In the genomic region with DNA sequence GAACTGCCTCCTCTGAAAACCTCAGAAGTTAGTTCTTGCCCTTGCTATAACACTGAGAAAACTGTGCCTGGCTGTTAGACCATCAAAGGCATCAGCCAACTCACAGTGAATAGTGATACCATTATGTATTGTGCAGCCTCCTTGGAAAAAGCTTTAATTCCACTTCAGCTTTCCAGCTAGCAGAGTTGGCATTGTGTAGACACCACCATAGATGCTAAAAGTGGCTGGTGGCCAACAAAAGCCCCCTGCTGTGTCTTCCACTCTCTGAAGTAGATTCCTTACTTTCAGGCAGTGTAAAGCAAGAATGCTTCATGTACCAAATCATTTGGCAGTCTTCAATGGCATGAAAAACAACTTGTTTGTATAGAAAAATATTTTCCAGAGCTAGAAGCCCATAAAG, we compare ENCODE assay signal across 14 mouse cellular contexts.
DNase-seq lines count a peak whose midpoint lies in the region; ATAC-seq and TF ChIP-seq lines count a peak whose summit lies in the region.
"Had no signal": no experiment of that assay in that cellular context is flagged by ENCODE, and none has a peak within 500 bp of the region (broad histone marks: within the 10 kb centered on the region; RNA-seq: fewer than 3 reads in every experiment).

No protein-coding gene starts in this region.

- no peak for ATAC-seq in embryonic facial prominence, embryonic 11.5 days (replicated peaks; ENCODE audit: insufficient number of reproducible peaks, low FRiP score, low TSS enrichment, low read depth)
- ATAC-seq in forebrain, postnatal 0 days: peak; percentile 80
- no peak for ATAC-seq in heart, embryonic 12.5 days (ENCODE audit: insufficient number of reproducible peaks, low FRiP score)
- ATAC-seq: liver, embryonic 12.5 days had no signal

- no peak overlapping the region for H3K9ac ChIP-seq in embryonic facial prominence, embryonic 11.5 days (replicated peaks; ENCODE audit: low read length)
- no peak overlapping the region for H3K9ac ChIP-seq in forebrain, postnatal 0 days
- no peak overlapping the region for H3K9ac ChIP-seq in heart, embryonic 12.5 days
- H3K9ac ChIP-seq: liver, embryonic 12.5 days; stomach, embryonic 15.5 days had no signal

- no peak overlapping the region for H3K4me2 ChIP-seq in embryonic facial prominence, embryonic 11.5 days (ENCODE audit: low read depth, low read length)
- no peak overlapping the region for H3K4me2 ChIP-seq in forebrain, postnatal 0 days (ENCODE audit: low read depth)
- H3K4me2 ChIP-seq in heart, embryonic 12.5 days: no peak overlapping the region
- H3K4me2 ChIP-seq: liver, embryonic 12.5 days; stomach, embryonic 15.5 days had no signal

- no peaks in the 10 kb centered on the region for H3K9me3 ChIP-seq in embryonic facial prominence, embryonic 11.5 days (replicated peaks; ENCODE audit: control insufficient read depth, low read length)
- no peaks in the 10 kb centered on the region for H3K9me3 ChIP-seq in embryonic facial prominence, embryonic 10.5 days
- no peaks in the 10 kb centered on the region for H3K9me3 ChIP-seq in forebrain, postnatal 0 days (ENCODE audit: low read length)
- H3K9me3 ChIP-seq in heart, embryonic 12.5 days (replicated peaks): no peaks in the 10 kb centered on the region
- H3K9me3 ChIP-seq: liver, embryonic 12.5 days; stomach, embryonic 15.5 days had no signal

- DNase-seq in embryonic facial prominence, embryonic 11.5 days (ENCODE audit: low spot score): peak; percentile 17
- DNase-seq in embryonic facial prominence, embryonic 10.5 days (ENCODE audit: low spot score): no peak
- peak; percentile 47 for DNase-seq in right cerebral cortex, postnatal 4 days
- no peak for DNase-seq in right cerebral cortex, postnatal 25 days
- DNase-seq in forebrain, postnatal 0 days: peak; percentile 72
- no peak for DNase-seq in layer of hippocampus, postnatal 25 days (ENCODE audit: extremely low spot score in 1 of 2, low spot score in 1 of 2)
- DNase-seq in liver: no peak
- DNase-seq: heart, postnatal 36 days; kidney, adult 9 months; right cerebral cortex, postnatal 14 days had no signal

- TF ChIP-seq CTCF in forebrain, postnatal 0 days (IDR thresholded peaks at IDR 0.05; ENCODE audit: low read depth): no peak

- no peaks in the 10 kb centered on the region for H3K36me3 ChIP-seq in embryonic facial prominence, embryonic 11.5 days (replicated peaks; ENCODE audit: control insufficient read depth, insufficient read depth, low read depth, low read length)
- H3K36me3 ChIP-seq in embryonic facial prominence, embryonic 10.5 days (replicated peaks): no peaks in the 10 kb centered on the region
- H3K36me3 ChIP-seq in forebrain, postnatal 0 days (ENCODE audit: insufficient read depth): no peaks in the 10 kb centered on the region
- H3K36me3 ChIP-seq in heart, embryonic 12.5 days: no peaks in the 10 kb centered on the region
- H3K36me3 ChIP-seq: liver, embryonic 12.5 days; stomach, embryonic 15.5 days had no signal

- no peaks in the 10 kb centered on the region for H3K27me3 ChIP-seq in embryonic facial prominence, embryonic 11.5 days (ENCODE audit: control insufficient read depth, insufficient read depth, low read length)
- H3K27me3 ChIP-seq in embryonic facial prominence, embryonic 10.5 days (replicated peaks; ENCODE audit: low read depth, poor library complexity, severe bottlenecking): no peaks in the 10 kb centered on the region
- H3K27me3 ChIP-seq in forebrain, postnatal 0 days (ENCODE audit: insufficient read depth, low read length): no peaks in the 10 kb centered on the region; the same call in 1 of the 2 replicates
- no peaks in the 10 kb centered on the region for H3K27me3 ChIP-seq in heart, embryonic 12.5 days (replicated peaks)
- H3K27me3 ChIP-seq: liver, embryonic 12.5 days; stomach, embryonic 15.5 days had no signal

- no peak overlapping the region for H3K4me3 ChIP-seq in embryonic facial prominence, embryonic 11.5 days (ENCODE audit: low read depth, low read length)
- no peak overlapping the region for H3K4me3 ChIP-seq in embryonic facial prominence, embryonic 10.5 days
- no peak overlapping the region for H3K4me3 ChIP-seq in forebrain, postnatal 0 days (ENCODE audit: low read depth, low read length)
- no peak overlapping the region for H3K4me3 ChIP-seq in heart, embryonic 12.5 days
- H3K4me3 ChIP-seq: liver, embryonic 12.5 days; myocyte; stomach, embryonic 15.5 days had no signal

- H3K27ac ChIP-seq in embryonic facial prominence, embryonic 11.5 days (replicated peaks; ENCODE audit: low read depth, low read length): no peak overlapping the region
- H3K27ac ChIP-seq in embryonic facial prominence, embryonic 10.5 days (replicated peaks): no peak overlapping the region
- no peak overlapping the region for H3K27ac ChIP-seq in forebrain, postnatal 0 days (ENCODE audit: low read depth, low read length)
- H3K27ac ChIP-seq in heart, embryonic 12.5 days (ENCODE audit: poor library complexity, severe bottlenecking): no peak overlapping the region
- H3K27ac ChIP-seq: liver, embryonic 12.5 days; stomach, embryonic 15.5 days had no signal

- H3K4me1 ChIP-seq in embryonic facial prominence, embryonic 11.5 days (ENCODE audit: control insufficient read depth, insufficient read depth, low read length): no peaks in the 10 kb centered on the region
- H3K4me1 ChIP-seq in embryonic facial prominence, embryonic 10.5 days: peaks cover 17% of the 10 kb centered on the region
- peaks cover 9% of the 10 kb centered on the region for H3K4me1 ChIP-seq in forebrain, postnatal 0 days (ENCODE audit: insufficient read depth)
- H3K4me1 ChIP-seq in heart, embryonic 12.5 days (replicated peaks): no peaks in the 10 kb centered on the region; the same call in 1 of the 2 replicates
- H3K4me1 ChIP-seq: liver, embryonic 12.5 days; stomach, embryonic 15.5 days had no signal

Comparison
In these comparisons a context has a peak if more than half of its experiments do, and no peak if none do; other contexts are left out.
1. DNase-seq: peak in embryonic facial prominence, embryonic 11.5 days (single experiment), right cerebral cortex, postnatal 4 days (single experiment) and forebrain, postnatal 0 days (single experiment); none in embryonic facial prominence, embryonic 10.5 days (single experiment), right cerebral cortex, postnatal 25 days (single experiment), layer of hippocampus, postnatal 25 days (0 of 2) and liver (single experiment).